Mouse (Mus musculus) ovary, adult 18-20 months (tissue): ENCODE results near the gene Snn.

Experiments
- DNase-seq: peaks from one replicate; pipeline ENCODE4 v3.0.0; 2022; ENCODE audit warnings: low spot score, mixed read lengths

The Snn gene

DNA sequence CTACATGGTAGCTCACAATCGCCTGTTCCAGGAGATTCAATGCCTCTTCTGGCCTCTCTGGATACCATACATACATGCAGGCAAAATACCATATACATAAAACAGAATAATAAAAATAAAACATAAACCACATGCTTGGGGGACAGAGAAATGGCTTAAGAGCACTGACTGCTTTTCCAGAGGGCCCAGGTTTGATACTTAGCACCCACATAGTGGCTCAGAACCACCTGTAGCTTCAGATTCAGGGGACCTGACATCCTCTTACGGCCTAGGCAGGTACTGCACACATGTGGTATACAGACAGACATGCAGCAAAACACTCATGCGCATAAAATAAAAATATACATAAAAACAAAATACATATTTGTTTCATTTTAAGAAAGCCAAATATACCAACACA lies 25.6 kb downstream of the Snn start:
- no peak for DNase-seq

DNA sequence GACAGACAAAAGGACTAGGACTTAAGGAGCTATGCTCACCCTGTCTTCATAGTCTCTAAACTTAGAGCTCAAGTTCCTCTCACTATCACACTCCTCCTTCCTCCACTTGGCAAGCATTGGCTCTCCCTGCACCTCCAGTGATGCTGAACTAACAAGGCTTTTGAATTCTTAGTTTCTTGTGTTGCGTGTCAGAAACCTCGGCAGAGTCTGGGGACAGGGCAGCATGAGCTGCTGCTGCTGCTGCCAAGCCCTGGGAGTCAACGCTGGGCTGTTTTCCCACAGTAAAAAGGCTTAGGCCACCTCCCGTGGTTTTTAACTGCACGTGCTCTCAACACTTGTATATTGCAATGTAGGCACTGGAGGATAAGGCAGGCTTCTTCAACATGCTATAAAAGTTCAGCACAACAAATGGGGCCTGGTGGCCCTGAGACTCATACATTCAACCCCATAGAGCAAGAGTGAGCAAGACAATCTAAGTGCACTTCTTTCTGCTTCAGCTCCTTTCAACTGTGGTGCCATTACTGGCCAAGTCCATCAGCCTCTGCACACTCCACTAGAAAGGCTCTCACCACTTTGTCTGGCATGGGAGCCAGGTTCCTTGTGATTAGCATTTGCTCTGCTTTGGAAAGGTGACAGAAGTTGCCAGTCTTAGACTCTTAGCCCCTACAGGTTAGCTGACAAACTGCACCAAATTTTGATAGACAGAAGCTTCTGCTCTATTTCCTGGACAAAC lies 26.3 kb downstream of the Snn start:
- DNase-seq = no peak

DNA sequence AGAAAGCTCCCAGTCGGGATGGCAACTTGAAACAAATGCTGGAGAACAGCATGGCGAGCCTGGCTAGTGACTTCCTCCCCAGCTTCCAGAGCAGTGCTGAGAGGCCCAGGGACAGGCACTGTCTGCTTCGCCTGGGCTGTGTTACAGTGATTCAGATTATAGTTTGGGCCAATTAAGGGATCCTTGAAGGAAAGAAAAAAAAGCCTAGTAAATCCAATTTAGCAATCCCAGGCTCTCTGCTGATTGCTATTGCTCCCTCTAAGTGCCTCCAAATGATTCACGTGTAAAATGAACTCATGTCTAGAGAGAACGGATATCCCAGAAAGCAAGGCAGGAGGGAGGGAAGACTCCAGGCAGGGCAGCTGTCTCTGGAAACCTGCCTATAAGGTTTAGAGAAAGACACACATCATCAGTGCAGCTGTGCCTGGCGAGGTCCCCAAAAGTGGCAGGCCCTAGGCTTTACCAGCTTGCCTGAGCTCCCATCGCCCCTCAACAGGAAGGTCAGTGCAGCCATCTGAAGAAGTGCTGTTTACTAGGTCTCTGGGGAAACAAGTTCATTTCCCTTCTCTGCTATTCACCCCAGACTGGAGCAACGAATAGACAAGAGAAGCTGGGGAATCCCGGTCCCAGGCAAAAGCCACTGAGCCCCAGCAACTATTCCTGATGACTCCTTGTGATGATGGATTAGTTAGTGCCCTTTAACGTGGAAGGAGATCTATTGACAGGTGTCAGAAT lies 30.3 kb downstream of the Snn start:
- no peak for DNase-seq

DNA sequence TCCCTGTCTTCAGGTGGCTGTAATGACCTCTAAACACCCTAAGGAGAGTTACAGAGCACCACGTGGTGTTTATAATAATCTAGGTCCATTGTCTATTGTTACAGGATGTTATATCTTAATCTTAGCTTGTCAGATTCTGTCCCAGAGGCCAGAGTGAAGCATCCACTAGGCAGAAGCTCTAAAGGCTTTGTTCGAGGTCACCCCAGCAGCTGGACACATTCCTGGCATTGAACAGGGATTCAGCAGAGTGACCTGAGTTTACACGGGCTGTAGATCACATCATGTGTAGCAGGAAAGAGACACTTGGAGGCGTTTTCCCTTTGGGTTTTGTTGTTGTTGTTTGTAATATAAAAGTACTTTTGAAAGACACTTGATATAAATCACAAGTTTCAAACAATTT lies 31.3 kb downstream of the Snn start:
- DNase-seq = no peak

DNA sequence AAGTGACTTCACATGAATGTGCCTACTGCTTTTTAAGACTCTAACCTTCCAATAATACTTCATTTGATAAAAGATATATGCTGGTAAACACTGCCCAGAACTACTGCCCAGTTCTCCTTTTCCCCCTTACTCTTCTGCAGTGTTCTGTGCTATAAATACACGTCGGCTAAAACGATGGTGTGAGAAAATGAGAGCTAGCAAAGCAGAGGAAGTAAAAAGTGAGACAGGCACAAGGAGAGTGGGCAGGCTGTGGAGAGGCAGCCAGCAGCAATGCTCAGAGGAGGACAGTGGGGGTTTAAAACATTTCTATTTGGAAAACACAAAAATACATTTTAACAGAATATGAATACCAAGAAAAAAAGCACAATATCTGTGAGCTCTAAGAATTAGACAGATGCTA lies 31.8 kb downstream of the Snn start:
- DNase-seq = no peak

DNA sequence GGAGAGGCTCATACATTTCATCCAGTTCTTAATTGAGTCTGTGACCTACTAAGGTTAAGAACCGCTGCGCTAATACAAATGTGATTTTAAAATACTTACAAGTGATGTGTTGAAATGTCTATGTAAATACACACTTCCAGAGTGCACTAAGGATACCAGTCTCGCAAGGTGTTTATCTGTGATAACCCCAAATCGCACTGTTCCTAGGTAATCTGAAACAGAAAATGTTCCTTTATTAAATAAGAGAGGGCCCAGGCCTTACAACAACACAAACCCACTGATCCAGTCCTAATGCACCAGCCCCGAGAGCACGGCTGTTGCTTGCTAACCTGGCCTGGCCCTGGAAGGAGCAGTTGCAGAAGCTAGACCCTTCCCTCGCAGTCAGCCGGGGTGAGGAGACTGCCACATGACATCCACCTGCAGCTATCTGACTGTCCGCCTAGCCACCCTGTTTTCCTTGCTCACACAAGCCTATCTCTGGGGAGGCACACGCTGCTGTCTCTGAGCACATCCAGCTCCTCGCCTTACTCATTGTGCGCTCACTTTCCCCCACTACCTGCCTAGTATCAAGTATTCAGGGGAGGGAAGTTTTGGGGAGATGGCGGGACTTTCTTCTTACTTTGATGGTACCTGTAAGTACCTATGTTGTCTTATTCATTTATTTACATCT lies 33.1 kb downstream of the Snn start:
- no peak for DNase-seq

DNA sequence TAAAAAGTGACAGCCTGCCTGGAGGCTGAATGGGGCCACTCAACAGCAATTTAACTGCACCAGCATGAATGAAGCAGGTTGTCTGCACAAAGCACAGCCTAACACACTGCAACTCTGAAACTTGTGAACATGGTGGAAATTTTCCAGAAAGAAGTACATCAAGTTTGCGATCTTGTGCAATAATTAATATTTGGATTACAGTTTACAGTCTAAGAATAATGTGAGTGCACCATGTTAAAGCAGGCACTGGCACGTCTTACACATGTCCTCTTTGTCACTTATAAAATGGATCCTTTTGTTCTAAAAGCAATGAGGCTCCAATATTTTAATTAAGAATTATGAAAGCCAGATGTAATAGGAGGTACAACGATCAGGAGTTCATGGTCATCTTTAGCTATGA lies 36.6 kb downstream of the Snn start:
- no peak for DNase-seq

DNA sequence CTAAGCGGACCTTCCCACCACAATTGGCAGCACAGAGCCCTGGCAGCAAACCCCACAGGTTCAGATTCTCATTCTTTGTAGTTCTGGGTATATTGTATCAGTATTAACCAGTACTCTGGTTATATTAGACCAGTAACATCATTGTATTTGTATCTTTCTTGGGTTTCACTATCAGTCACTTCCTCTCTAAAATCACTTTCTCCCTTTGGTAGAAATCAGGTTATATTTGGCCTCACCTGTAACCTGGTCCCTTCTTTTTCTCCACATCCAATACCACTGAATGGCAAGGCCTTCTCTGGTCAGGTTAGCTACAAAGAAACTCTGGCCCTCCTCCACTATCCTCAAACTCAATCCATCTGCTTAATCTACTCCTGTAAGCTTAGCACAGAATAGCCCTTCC lies 44.2 kb downstream of the Snn start:
- DNase-seq = no peak

DNA sequence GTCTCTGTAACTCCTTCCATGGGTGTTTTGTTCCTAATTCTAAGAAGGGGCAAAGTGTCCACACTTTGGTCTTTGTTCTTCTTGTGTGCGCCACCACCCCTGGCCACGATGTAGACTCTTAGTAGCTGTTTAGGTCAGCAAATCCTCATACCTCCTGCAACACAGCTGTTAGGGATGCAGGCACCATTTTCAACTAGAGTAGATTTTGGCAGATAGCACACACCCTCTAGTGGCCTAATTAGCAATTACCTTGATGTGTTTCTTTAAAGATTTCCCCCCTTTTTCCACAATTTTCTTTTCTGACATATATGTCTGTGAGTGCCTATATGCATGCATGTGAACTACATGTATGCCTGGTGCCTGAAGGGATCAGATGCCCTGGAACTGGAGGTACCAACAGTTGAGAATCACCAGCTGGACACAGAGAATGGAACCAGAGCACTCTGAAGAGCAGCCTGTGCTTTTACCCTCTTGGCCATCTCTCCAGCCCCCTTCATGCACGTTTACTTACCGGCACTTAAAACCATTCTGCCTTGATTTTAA lies 48.5 kb downstream of the Snn start:
- DNase-seq = no peak

DNA sequence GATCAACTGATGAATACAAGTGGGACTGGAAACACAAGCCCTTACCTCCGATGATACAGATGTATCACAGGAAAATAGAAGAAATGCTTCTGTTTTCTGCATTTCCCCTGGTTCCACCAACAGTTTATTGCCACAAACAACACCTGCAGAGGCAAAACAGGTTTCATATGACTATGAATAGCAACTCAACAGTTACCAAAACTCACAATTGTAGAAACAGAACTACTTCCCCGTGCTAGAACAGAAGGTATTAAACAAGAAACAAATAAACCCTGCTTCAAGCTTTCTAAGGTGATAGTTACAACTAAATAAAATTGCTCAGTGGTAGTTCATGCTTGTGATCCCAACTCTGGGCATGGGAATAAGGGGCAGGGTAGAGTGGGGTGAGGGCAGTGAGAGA lies 61.9 kb downstream of the Snn start:
- no peak for DNase-seq

DNA sequence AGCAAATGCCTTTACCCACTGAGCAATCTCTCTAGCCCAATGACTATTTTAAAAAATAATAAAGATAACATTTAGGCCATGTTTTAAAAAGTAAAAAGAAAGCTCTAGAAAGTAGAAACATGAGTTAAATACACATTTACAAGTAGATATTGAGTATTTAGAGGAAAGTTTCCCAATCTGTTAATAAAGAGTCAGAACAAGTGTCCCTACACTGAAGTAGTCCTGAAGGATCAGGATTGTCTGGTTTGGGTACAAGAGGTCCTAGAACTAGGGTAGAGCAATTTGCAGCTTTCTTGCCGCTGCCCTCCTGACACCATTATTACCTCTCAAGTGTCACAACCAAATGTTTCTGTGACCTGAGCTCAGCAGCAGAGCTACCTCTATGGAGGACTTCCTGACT lies 63.4 kb downstream of the Snn start:
- DNase-seq = no peak
